Mouse (Mus musculus) naive thymus-derived CD4-positive, alpha-beta T cell, adult 2 months (primary cell): ENCODE measurements at regions not wholly inside any gene's neighbourhood (a gene's known extent, or its start where the extent isn't known, plus 50 kb on each side); places are given as distances from the start of the nearest gene placed in this dataset.
A peak's percentile ranks its signal among the peaks of the same experiment; 100 is the strongest.

Experiments
- DNase-seq: peaks from one replicate; pipeline ENCODE4 v3.0.0-alpha.2; 2011; ENCODE audit warnings: low read depth

DNA sequence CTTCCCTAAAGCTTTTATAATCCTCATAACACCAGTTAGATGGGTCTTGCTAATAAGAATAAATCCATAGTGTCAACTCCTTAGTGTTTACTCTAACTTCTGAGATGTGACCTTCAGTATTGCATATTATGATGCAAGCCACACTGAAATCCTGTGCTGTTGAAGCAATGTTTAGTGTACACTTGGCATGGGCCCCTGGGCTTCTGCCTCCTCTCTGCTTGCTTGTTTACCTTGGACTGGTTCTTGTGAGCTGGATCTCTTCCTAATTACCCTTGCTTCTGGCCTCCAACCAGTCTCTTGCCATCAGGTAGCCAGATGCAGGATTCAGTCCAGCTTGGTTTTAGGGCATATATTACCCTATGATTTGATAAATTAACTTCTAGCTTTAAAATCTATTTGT is 57.0 kb downstream of the Rgs2 start:
- no peak for DNase-seq

DNA sequence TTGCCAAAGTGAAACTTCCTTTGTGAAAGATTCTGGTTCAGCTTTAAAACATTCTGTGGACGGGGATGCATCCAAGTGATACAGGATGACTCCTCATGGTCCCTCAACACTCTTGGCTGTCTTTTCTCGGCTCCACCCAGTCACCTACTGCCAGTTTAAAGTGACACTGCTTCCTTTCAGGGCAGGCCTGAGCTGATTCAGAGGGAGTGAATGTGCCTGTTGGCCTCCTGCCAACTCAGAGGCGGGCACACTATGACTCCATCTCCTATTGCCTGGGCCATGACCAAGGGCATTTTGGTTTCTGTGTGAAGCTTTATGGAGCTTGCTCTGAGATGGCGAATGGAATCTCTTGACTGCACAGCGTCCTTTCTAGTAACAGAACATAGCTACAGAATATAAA is 62.5 kb downstream of the Rgs2 start:
- DNase-seq, result peak; percentile 78

DNA sequence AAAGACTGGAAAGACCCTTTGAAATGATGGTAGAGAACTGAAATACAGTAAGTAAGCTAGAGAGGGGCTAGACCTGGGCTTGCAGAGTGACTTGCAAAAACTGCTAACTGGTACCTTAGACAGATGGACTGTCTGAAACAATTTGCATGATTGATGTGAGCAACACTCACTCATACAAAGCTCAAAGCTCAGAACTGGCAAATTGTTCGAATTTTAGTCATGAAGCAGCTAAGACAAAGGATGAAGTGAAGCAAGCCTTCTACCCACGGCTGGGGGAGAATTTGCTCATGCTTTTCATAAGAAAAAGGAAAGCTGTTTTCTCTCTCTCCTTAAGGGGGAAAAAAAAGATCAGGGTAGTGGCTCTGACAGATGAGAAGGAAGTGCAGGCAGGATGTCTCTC is 64.5 kb downstream of the Rgs2 start:
- no peak for DNase-seq

DNA sequence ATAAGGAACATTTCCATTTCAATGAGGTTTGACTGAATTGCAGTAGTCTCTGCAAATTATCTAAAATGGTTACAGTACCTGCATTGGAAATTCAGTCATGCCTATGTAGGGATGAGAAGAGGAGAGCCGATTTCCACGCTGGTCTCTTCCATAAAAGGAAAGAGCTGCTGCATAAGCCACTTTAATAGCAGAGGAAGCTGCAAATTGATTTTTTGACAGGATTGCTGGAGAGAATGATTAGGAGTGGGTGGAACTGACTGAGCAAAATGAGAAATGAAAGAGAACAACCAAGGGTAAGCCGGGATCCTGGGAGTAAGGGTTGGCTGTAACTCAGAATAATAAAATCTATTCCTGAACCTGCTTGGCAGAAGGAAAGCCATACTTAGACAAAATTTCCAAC is 65.4 kb downstream of the Rgs2 start:
- no peak for DNase-seq

DNA sequence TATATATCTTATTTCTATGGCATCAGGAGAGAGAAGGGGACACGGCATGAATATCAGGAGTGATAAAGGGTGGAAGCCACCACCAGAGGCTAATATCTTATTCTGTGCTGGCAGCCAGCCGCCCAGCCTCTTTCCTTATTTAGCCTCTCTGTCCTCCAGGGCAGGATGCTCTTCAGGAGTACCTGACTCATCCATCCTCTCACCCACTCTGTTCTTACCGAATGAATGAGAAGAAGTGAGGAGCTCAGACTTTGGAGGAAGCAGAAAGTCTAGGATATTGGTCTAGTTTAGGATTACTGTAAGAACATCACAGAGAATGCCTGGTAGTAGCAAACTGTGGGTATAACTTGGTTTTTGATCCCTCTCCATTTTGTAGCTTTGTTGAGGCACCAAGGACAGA is 73.2 kb downstream of the Rgs2 start:
- DNase-seq, result no peak

DNA sequence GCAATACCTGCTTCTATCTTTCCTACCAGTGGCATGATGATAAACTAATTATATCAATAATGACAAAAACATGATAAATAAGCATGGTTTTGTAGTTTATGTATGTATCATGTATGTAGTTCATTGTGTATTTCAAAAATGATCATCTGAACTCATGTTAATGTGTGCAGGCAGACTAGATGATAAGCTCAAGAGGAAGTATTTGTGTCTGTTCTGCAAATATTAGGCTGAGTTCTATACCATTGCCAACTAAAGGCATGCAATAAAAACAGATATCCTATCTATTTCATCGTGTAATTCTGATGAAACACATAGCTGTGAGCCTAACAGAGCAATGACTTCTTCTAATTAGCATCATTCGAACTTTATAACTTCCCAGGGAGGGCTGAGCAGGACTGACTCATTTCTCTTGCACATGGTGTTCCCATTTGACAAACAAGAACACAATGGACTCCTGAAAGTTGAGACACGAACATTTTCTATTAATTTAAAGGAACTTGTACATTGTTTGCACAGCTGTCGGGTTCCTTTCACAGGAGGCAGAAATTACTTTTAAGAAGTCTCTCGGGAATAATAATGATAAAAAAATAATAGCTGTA is 74.3 kb downstream of the Rgs2 start:
- DNase-seq, result no peak

DNA sequence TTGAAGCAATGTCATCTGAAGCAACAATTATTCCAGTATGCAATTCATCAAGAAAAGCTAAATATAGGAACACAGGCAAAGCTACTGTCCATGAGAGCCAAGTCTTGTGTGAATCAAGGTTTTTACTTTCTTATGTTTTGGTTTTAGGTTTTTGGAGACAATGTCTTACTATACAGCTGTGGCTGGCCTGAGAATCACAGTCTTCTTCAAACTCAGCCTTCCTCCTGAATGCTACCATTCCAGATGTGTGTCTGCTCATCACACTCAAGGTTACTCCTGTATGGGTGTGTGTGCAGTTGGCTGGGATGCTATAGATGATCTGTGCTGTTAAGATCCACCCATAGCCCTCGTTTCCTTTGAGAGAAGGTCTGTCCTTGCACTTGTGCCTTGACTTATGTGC is 81.5 kb downstream of the Rgs2 start:
- no peak for DNase-seq

DNA sequence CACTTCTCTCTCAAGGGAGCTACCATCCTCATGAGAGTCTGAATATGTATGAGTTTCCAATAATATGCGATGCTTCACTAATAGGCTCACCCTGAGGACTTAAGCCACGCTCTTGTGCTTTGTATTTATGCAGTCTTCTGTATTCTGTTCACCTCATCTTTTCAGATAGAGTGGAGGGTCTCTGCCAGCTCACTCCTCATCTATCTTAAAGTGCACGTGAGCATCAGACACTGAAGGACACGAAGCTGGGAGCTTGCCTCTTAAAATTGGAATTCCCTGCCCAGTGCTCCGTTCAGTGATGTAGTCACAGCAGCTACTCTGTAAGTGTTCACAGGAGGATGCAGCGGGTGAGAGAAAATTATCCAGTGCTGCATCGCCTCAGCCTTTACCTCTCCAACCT is 83.7 kb downstream of the Rgs2 start:
- DNase-seq, result no peak

DNA sequence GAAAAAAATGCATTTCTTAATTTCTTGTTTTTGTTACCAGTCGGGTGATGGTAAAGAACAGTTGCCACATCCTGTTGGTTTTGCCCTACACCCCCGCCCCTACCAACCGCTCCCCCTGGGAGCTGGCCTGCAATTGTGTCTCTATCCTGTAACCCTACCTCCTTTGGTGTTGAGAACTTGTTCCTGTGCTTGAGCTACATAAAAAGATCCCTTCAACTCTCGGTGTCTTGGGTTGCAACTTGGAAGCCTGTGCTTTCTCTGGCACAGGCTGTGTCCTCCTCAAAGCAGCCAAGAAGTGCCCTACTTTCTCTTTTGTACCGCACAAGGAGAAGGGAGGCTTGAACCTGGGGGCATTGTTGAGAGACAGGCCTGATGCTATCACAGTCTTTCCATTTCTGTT is 85.0 kb downstream of the Rgs2 start:
- DNase-seq, result peak; percentile 77

DNA sequence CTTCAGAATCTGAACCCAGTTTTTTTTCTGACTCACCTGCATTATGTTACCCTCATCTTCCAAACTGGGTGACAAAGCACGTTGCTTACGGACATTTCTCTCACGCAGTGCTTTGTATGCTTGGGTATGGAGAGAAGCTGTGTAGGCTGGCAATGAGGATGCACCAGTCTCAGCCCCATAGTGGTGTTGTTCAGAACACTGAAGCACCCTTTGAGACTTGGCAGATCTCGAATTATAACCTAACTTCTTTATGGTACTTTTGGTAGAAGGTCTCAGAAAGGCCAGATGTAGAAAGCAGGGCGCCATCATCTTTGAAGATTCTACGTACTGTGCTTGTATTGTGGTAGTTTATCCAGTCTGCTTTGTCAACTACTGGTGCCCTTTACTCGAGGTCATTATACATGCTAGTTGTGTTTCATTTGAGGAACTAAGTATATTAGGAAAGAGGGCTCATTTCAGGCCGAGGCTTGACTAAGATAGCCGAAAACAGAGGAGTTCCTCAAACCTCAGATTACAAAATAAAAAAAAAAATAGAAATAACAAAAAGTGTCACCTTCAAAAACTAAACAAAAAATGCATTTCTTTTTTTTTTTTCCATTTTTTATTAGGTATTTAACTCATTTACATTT is 85.7 kb downstream of the Rgs2 start:
- peak; percentile 48 for DNase-seq

DNA sequence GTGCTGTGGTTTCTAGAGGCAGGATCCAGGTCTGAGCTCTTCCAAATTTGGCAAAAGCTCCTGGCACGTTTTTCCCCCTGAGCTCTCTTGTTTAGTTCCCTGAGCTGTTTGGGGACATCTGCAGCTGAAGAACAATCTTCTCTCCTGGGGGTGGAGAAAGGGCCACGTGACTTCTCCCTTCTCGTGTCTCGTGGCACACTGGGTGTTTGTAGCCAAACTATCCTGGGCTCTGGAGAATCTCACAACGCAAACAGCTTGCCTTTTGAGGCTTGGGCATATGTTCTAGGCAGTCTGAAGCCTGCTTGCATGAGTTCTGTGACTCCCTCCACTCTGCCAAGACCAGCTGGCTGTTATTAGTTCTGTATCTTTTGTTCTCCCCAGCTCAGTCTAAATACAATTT is 86.3 kb downstream of the Rgs2 start:
- peak; percentile 52 for DNase-seq

DNA sequence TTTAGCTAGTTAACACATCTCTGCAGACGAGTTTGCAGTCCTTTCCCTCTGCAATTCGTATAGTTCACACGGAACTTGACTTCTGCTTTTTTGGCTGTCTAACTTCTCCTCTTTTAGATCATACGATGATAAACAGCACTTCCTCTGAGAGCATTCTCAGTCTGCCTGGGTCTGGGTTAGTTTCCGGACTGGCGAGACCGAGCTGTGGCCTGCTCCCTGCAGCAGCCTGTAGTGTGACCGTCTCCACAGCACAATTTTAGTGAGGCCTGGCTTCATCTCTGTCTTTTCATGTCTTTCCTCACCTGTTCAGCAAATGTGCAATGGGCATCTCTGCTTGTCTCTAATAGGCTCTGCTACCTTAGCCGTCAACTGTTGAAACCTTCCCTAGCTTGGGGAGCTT is 87.4 kb downstream of the Rgs2 start:
- DNase-seq, result peak; percentile 71

DNA sequence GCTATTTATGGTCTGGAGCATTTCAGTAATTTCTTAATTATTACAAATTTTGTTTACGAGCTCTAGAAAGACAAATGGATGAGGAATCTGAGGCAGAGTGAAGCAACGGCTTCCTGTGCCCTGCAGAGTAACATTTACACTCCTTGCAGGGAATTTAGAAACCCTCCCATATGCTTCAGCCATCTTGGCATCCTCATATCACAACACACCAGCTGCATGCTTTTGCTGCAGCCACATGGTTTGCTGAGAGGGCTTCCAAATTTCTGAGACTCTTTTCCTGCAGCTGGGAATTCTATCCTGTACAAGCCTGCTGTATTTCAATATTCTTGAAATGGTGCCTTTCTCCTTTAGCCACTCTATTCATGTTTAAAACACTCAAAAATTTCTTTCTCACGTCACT is 91.4 kb downstream of the Rgs2 start:
- DNase-seq, result no peak

DNA sequence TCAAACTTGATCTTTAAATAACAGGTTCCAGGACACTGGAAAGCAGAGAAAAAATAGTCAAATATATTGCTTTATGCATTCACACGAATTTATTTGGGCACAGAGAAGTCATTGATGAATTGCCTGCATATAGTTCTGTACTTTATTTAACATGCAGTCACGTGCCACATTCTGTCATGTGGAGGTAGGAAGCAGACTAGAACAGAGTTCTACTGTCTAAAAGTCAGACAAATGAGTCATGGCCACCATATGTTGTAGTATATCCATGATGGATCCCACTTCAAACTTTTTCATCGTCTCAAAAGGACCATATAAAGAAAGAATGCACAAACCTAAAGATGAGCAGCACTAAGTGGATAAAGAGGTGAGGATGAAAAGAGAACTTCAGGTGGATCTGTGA is 92.7 kb downstream of the Rgs2 start:
- DNase-seq, result no peak

DNA sequence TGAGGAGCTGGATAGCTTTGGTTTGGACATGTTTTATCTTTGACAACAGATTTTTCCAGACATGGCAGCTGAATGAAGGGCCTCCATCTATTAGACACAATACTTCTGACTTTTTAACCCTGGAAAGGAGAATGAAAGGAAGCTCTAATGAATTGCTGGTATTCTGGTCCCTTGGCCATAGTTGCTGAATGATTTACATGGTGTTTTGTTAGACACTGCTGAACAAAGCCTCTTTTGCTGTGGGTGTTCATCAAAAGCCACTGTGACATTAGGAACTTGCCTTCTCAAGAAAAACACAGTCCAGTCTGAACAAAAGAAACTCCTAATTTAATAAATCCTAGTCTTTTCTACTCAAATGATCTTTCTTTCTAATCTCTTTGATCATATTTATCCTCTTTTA is 93.4 kb downstream of the Rgs2 start:
- no peak for DNase-seq

DNA sequence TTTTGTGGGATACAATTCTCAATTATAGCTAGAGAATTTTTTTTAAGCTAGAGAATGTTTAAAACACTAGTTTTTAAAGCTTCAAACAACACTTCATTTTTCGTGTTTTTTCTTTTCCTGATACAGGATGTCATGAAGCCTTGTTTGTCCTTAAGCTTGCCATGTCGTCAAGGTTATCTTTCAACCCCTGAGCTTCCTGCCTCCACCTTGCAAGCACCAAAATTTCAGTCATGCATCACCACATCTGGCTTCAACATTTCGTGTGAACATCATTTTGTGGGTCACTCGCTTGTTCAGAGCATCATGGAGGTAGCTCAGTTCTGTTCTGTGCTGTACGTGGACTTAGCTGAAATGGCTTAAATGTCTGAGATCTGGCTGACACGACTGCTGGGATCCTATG is 96.6 kb downstream of the Rgs2 start:
- DNase-seq, result peak; percentile 65

DNA sequence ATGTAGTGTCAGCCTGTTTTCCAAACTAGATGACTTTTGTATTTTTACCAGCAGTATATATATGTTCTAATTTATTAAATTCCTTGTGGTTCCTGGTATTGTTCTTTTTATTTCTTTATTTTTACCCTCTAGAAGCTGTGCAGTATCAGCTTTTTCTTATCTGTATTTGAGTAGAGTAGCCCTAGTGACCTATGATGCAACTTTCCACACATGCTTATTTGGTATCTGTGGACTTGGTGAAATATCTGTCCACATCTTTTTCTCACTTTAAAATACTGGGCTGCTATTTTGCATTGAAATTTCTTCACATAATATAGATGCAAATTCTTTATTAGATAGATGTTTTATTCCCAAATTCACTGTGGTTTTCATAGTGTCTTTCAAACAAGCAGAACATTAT is 97.1 kb downstream of the Rgs2 start:
- no peak for DNase-seq

DNA sequence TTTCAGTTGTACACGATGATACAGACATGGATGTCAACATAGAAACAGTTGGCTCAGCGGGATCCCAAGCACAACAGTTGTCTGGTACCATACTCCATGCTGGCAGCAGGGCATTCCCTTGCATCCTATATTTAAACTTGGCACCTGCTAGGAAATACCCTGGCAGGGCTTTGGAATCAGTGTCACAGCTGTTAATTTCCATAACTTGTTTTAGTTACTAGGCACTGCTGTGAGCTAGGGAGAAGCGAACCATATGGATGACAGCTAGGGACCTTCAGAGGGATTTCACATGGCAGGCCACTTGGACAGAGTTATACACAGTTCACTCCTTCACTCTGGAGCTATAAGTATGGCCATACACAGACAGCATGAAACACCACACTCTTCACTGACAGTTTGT is 100.0 kb downstream of the Rgs2 start:
- no peak for DNase-seq

DNA sequence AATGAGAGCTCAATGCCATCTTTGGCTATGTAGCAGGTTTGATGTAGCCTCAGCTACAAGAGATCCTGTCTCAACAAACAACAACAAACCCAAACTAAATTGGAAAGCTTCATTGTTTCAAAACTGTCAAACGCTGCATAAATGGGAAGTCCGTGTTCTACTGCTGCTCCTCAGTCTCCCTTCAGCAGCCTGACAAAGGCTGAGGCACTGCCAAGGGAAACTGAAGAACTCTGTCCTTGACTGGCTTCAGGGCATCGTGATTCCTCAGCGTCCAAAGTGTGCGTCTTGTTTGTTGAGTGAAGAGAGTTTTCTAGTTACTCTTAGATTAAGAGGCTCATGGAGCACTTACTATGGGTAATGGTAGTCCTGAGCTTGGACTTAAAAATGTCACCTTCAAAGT is 100.7 kb downstream of the Rgs2 start:
- no peak for DNase-seq

DNA sequence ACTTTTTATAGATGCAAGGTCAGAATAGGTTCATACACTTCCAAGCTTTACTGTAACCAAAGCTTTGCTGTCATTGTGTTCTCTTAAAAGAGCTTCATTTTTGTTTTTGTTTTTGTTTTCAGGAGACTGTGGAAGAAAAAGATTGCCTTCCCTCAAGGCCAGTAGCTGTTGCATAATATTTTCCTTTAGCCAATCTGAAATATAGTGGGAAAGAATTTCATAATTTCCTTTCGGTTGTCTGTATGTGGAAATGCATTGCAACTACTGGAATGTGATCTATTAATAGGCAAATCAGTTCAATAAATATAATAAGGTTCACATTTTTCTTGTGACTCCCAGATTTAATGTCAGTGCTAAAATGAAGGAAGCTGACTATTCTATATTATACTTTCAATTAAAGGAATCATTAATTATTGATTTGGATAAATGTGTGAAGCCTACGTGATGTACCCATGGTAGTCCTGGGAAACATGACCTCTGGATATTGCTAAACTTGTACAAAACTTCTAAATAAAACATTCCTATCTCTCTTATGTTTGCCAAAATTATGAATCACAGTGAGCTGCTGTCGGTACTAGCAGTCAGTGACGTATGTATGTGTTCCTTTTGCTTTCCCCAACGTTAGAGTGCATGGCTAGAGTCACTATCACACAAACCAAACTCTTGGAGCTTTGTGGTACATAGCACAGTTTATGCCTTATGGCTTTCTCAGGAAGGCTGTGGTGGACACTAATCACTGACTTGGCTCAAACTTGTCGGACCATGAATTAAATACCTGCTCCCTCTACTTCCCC is 102.6 kb downstream of the Rgs2 start:
- no peak for DNase-seq

DNA sequence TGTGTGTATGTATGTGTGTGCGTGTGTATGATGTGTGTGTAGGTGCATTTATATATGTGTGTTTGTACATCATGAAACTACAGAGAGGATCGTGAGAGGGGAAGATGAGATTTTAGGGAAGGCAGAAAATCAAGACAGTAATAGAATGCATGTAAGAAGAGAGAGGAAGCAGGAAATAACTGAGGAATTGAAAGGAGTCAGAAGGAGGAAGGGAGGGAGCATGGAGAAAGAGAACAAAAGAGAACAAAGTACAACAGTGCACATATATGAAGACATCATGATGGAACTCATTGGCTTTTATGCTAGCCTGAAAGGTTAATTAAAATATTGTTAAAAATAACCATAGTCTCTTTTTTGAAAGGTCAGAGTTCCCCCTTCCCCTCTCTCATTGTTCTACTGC is 111.4 kb downstream of the Uchl5 start:
- no peak for DNase-seq

DNA sequence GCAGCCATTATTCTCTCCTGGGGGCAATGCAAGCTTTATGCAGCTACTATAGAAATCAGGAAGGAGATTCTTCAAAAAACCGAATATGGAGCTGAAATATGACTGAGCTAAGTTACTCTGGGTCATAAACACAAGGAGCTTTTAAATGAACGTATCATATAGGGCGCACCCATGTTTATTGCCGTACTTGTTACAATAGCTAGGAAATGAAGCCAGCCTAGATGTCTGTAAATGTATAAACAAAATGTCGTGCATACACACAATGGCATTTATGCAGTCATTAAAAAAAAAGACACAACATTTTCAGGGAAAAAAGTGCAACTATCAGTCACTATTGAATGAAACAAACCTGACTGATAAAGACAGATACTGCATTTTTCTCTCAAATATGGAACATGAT is 111.0 kb downstream of the Uchl5 start:
- DNase-seq, result no peak

DNA sequence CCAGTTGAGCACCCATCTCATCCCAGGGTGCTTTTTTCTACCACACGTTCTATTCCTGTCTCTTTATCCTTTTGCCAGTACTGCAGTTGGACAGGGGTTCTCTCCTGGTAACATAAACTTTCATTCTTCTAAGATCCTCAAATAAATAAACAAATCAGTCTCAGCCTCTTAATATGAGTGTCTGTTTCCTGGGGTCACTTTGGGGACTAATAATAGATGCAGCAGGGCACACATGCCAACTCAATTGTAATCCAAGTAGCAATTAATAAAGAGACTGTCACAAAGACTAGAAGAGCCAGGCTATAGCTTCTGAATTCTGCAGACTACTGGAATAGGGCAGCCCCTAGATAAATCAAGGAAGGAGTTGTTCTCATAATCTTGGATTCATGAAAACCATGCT is 108.9 kb downstream of the Uchl5 start:
- no peak for DNase-seq

DNA sequence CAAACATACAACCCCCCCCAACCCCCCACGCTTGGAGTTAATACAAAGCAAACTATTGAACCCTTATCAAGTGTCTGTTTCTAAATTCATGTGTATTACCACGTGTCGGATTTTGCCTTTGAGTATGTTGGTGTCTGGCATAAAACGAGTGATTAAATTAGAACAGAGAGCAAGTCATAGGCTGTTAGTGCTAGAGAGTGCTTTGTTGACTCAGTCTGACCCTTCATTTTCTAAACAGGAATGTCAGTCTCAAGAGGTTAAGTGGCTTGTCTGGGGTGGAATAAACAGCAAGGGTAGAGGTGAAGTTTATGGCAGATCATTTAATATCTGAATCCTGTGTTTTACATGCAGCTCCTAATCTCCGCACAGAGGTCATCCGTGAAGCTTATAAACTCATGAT is 104.1 kb downstream of the Uchl5 start:
- no peak for DNase-seq
